Mouse (Mus musculus) liver, embryonic 12.5 days (tissue): Measurements from ENCODE around the gene Sec1. TPM values are rescaled to one million over a fixed set of nuclear protein-coding genes. Genes with fewer than 3 reads are reported as not detected.

Experiments
- ATAC-seq: fragments of 200-750 bp; cut with Nextera tagmentation; 2 replicates; pipeline ENCODE4 v1.8.0; 2017; ENCODE audit warnings: moderate number of reproducible peaks, mild to moderate bottlenecking, moderate library complexity
- H3K27ac ChIP-seq: fragments of 300-500 bp; sonication (generic); 2 replicates; pipeline ENCODE4 v1.5.1; 2016; ENCODE audit warnings: mild to moderate bottlenecking
- H3K27me3 ChIP-seq: fragments of 300-500 bp; sonication (generic); replicated peaks from 2 replicates; pipeline ENCODE4 v1.6.1; 2016; ENCODE audit warnings: mild to moderate bottlenecking, moderate library complexity
- H3K36me3 ChIP-seq: fragments of 300-500 bp; sonication (generic); 2 replicates; pipeline ENCODE4 v1.6.1; 2016; ENCODE audit warnings: mild to moderate bottlenecking, moderate library complexity
- H3K4me1 ChIP-seq: fragments of 300-500 bp; sonication (generic); 2 replicates; pipeline ENCODE4 v1.6.1; 2016
- H3K4me2 ChIP-seq: fragments of 300-500 bp; sonication (generic); 2 replicates; pipeline ENCODE4 v1.6.1; 2016; ENCODE audit warnings: mild to moderate bottlenecking, moderate library complexity
- H3K4me3 ChIP-seq: fragments of 300-500 bp; sonication (generic); 2 replicates; pipeline ENCODE4 v1.5.1; 2016; ENCODE audit warnings: mild to moderate bottlenecking, moderate library complexity
- H3K9ac ChIP-seq: fragments of 300-500 bp; sonication (generic); 2 replicates; pipeline ENCODE4 v1.6.1; 2016; ENCODE audit warnings: mild to moderate bottlenecking, moderate library complexity
- H3K9me3 ChIP-seq: fragments of 300-500 bp; sonication (generic); replicated peaks from 2 replicates; pipeline ENCODE4 v1.6.1; 2016; ENCODE audit warnings: mild to moderate bottlenecking, moderate library complexity
- WGBS: fragments of 180-500 bp; shearing (Covaris S2); methylation state at CpG from one replicate; pipeline ENCODE4 v1.1.7; 2016; ENCODE audit not compliant: insufficient replicate concordance; 5-methylcytosine and 5-hydroxymethylcytosine counted together
- polyA plus RNA-seq: library from polyadenylated mRNA; unstranded; fragments of >200 nt; fragmentation: Nextera tagmentation; extraction: Ambion mirVana; gene quantifications from 2 replicates; pipeline ENCODE4 v1.2.1, GENCODE M21; 2016

The Sec1 gene
- polyA plus RNA-seq = 0.11 and 0.18 TPM in 2 replicates

GRCm38 (mm10) chr7:45693921-45694591, at the start of gene Sec1:
Gene Sec1, minus strand, starts transcription at chr7:45694402.
- Histone ChIP-seq H3K4me3 (no peak within 1 kb of the TSS), H3K36me3 (no peaks in the 10 kb centered on the region), H3K9me3 (no peaks in the 10 kb centered on the region), H3K27ac (no peak within 1 kb of the TSS), H3K4me1 (0 out of 2 replicates have a peak, but pooled peaks cover 4% of the 10 kb centered on the region), H3K27me3 (peaks cover 14% of the 10 kb centered on the region), H3K9ac (no peak within 1 kb of the TSS), H3K4me2 (no peak within 1 kb of the TSS)
- no peak for ATAC-seq
- WGBS = 85% methylated on average over 50 of the region's 50 CpGs

DNA sequence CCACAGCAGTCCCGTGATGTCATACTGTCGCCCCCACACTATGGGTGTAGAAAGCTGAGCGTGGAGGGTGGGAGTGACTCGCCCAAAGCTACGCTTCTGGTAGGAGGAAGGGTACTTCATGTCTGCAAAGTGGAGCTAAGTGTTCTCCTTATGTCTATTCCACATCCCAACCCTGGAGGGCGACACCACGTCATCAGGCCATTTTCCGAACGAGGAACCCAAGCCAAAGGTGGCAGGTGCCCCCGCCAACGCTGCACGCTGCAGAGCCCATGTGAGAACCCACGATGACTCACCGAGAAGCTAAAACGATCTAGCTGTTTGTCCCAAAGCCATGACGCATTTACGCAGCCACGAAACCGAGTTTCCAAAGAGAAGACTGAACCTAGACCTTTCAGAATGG, 48.1 kb upstream of the Sec1 start:
- ATAC-seq = no peak
- 29% methylated on average over 19 of the region's 19 CpGs for WGBS
- Histone ChIP-seq H3K27me3 (peaks cover 31% of the 10 kb centered on the region), H3K4me3 (peak overlapping the region; percentile 22; the same call in 1 of the 2 replicates), H3K27ac (no peak overlapping the region), H3K36me3 (no peaks in the 10 kb centered on the region), H3K4me1 (peaks cover 17% of the 10 kb centered on the region), H3K4me2 (peak overlapping the region; percentile 52), H3K9me3 (0 out of 2 replicates have a peak, but pooled peaks cover 4% of the 10 kb centered on the region), H3K9ac (no peak overlapping the region)

- Histone ChIP-seq H3K36me3 (no peaks in the 10 kb centered on the region), H3K9ac (no peak overlapping the region), H3K4me2 (peak overlapping the region; percentile 52), H3K4me1 (peaks cover 17% of the 10 kb centered on the region), H3K27ac (no peak overlapping the region), H3K4me3 (peak overlapping the region; percentile 22; the same call in 1 of the 2 replicates), H3K27me3 (peaks cover 31% of the 10 kb centered on the region), H3K9me3 (0 out of 2 replicates have a peak, but pooled peaks cover 3% of the 10 kb centered on the region)
- 28% methylated on average over 11 of the region's 11 CpGs for whole genome bisulfite sequencing
- ATAC-seq = no peak; the same call in 1 of the 2 replicates
Measured at GRCm38 (mm10) chr7:45741777-45742176, 47.6 kb upstream of the Sec1 start.

DNA sequence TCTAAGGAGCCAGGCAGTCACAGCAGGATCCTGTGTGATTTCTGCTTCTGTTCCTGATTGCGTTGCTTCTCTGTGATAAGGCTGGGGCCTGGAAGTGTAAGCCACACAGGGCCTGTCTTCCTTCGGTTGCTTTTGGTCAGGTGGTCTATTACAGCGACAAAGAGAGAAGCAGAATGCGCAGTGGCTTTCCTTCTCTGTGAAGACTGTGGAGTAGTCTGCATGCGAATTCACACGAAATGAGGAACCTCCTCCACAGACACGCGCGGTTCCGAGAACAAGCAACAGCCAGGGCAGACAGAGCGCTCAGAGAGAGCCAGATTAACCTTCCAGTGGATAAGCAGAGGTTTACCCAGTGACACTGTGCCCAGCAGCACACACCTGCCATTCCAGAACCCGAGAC, 47.1 kb upstream of the Sec1 start:
- WGBS = 39% methylated on average over 12 of the region's 12 CpGs

DNA sequence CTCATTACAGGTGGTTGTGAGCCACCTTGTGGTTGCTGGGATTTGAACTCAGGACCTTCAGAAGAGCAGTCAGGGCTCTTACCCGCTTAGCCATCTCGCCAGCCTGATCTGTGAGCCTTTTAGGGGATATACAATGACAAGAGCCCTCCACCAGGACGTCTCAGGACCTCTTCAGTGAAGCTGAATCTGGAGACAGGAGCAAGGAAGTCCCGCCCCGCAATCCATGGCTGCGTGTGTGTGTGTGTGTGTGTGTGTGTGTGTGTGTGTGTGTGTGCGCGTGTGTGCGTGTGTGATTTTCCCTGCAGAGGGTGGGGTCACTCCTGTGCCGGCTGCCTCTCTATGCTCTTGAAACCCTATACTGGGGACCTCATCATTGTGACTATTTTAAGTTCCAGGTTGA, 45.6 kb upstream of the Sec1 start:
- Histone ChIP-seq H3K9ac (no peak overlapping the region), H3K9me3 (no peaks in the 10 kb centered on the region), H3K4me2 (no peak overlapping the region), H3K36me3 (no peaks in the 10 kb centered on the region), H3K27ac (no peak overlapping the region), H3K4me3 (no peak overlapping the region), H3K27me3 (peaks cover 26% of the 10 kb centered on the region; the same call in 1 of the 2 replicates), H3K4me1 (peaks cover 17% of the 10 kb centered on the region)
- no peak for ATAC-seq
- WGBS = 60% methylated on average over 10 of the region's 10 CpGs

More for the DNA sequence above, 47.1 kb upstream of the Sec1 start:
- H3K4me2 ChIP-seq = peak overlapping the region; percentile 52
- no peak overlapping the region; the same call in 1 of the 2 replicates for H3K4me3 ChIP-seq
- ATAC-seq = no peak
- no peak overlapping the region for H3K27ac ChIP-seq
- no peaks in the 10 kb centered on the region for H3K36me3 ChIP-seq
- peaks cover 31% of the 10 kb centered on the region for H3K27me3 ChIP-seq
- peaks cover 17% of the 10 kb centered on the region for H3K4me1 ChIP-seq
- H3K9me3 ChIP-seq = no peaks in the 10 kb centered on the region
- no peak overlapping the region for H3K9ac ChIP-seq

DNA sequence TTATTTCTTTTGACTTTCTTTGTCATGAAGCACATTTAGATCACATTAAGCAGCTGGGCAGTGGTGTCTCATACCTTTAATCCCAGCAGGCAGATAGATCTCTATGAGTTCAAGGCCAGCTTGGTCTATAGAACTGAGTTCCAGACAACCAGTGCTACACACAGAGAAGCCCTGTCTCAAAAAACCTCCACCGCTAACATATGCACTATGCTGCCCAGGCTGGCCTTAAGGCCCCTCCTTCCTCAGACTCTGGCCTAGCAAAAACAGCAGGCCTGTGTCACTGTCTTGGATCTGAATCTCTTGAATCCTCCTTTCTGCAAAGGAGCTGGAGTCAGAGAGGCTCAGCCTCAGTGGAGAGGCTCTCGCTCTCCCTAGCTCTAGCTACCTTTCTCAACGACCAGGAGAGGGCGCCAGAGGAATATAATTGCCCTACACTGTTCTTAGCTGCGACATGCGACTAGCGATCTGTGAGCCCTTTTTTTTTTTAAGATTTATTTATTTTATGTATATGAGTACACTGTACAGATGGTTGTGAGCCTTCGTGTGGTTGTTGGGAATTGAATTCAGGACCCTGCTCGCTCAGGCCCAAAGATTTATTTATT, 45.1 kb upstream of the Sec1 start:
- Histone ChIP-seq H3K27me3 (peaks cover 26% of the 10 kb centered on the region; the same call in 1 of the 2 replicates), H3K9me3 (no peaks in the 10 kb centered on the region), H3K27ac (no peak overlapping the region), H3K4me1 (peaks cover 17% of the 10 kb centered on the region), H3K4me2 (no peak overlapping the region), H3K9ac (no peak overlapping the region), H3K4me3 (no peak overlapping the region), H3K36me3 (no peaks in the 10 kb centered on the region)
- 6% methylated on average over 9 of the region's 9 CpGs for WGBS
- no peak for ATAC-seq

DNA sequence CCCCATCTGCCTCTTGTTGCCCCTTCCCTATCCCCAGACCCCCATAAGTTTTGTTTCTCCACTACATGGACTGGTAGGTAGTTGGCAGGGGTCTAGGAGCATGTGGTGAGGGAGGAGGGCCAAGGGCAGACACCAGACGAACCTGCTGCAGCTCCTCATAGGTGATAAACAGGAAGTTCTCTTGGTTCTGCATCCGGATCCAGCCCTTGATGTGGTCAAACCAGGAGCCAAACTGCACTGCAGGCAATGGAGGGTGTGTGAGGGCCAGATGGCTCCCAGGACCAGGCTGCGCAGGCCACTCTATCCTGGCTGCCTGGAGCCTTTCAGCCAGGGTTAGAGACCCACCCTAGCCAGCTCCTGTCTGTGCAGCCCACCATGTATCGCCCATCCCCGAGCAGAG, 39.3 kb upstream of the Sec1 start:
- no peak overlapping the region for H3K4me3 ChIP-seq
- 46% methylated on average over 5 of the region's 5 CpGs for WGBS
- H3K4me1 ChIP-seq = peaks cover 22% of the 10 kb centered on the region
- no peaks in the 10 kb centered on the region for H3K27me3 ChIP-seq
- no peak overlapping the region for H3K27ac ChIP-seq
- peaks cover 11% of the 10 kb centered on the region for H3K36me3 ChIP-seq
- ATAC-seq = no peak
- H3K4me2 ChIP-seq = no peak overlapping the region
- no peaks in the 10 kb centered on the region for H3K9me3 ChIP-seq
- H3K9ac ChIP-seq = no peak overlapping the region

DNA sequence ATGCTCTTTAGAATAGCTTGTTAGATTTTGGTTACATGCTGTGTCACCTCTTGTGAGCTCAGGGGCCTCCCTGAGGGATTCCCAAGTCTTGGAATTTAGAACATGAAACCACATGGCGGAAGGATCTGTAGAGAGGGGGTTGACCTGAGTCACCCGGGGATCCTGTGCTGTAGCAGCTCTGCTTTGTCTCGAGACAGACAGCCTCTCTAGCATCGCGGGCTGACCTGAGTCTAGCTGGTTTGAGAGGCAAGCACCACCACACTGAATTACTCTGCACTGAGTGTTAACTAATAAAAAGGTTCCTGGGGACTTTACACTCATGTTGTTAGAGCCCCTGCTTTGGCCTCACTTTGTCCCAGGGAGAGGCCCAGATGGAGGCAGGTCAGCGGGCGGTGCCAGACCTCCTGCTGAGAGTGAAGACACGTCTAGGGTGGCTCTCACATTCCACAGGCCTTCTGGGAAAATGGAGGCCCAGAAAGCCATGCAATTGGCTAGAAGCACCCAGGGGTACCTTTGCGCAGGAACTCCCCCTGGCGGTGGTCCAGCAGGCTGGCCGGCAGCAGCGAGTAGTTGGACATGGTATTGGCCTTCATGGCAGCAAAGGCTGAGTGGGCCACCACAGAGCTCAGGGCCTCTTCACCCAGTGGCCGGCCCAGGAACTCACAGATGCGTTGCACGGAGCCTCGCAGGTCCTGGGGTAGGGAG, 36.7 kb upstream of the Sec1 start:
- H3K27me3 ChIP-seq = no peaks in the 10 kb centered on the region
- H3K4me2 ChIP-seq = no peak overlapping the region
- no peak overlapping the region for H3K4me3 ChIP-seq
- peaks cover 22% of the 10 kb centered on the region for H3K4me1 ChIP-seq
- ATAC-seq = peak; percentile 31
- H3K9me3 ChIP-seq = no peaks in the 10 kb centered on the region
- peaks cover 35% of the 10 kb centered on the region for H3K36me3 ChIP-seq
- no peak overlapping the region for H3K9ac ChIP-seq
- 20% methylated on average over 16 of the region's 16 CpGs for WGBS
- no peak overlapping the region; the same call in 1 of the 2 replicates for H3K27ac ChIP-seq

GRCm38 (mm10) chr7:45727625-45728024, 33.4 kb upstream of the Sec1 start:
- no peak overlapping the region for H3K4me2 ChIP-seq
- H3K4me3 ChIP-seq = no peak overlapping the region
- no peak overlapping the region for H3K27ac ChIP-seq
- no peaks in the 10 kb centered on the region for H3K27me3 ChIP-seq
- H3K9me3 ChIP-seq = no peaks in the 10 kb centered on the region
- peaks cover 67% of the 10 kb centered on the region for H3K36me3 ChIP-seq
- no peak overlapping the region for H3K9ac ChIP-seq
- no peak for ATAC-seq
- peaks cover 22% of the 10 kb centered on the region for H3K4me1 ChIP-seq
- 68% methylated on average over 3 of the region's 3 CpGs for WGBS

DNA sequence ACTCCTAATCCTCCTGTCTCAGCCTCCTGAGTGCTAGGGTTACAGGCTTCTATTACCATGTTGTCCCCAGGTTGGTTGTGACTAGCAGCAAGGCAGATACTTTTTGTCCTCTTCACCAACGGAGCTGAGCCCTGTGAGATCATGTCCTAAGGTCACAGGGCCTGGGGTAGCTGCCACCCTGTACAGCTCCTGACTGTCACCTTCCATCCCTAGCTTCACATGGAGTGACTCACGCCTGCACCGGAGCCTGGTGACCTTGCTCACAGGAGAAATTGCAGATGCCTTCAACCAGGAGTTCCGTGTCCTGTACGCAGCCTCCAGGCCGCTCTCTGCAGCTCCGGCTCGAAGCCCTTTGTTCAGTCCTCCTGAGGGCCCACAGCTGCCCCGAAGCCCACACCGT, 32.2 kb upstream of the Sec1 start:
- Histone ChIP-seq H3K9me3 (no peaks in the 10 kb centered on the region), H3K4me2 (no peak overlapping the region), H3K4me3 (no peak overlapping the region), H3K36me3 (peaks cover 79% of the 10 kb centered on the region), H3K4me1 (peaks cover 22% of the 10 kb centered on the region), H3K27ac (no peak overlapping the region), H3K27me3 (no peaks in the 10 kb centered on the region), H3K9ac (no peak overlapping the region)
- no peak for ATAC-seq
- WGBS = 89% methylated on average over 10 of the region's 10 CpGs

DNA sequence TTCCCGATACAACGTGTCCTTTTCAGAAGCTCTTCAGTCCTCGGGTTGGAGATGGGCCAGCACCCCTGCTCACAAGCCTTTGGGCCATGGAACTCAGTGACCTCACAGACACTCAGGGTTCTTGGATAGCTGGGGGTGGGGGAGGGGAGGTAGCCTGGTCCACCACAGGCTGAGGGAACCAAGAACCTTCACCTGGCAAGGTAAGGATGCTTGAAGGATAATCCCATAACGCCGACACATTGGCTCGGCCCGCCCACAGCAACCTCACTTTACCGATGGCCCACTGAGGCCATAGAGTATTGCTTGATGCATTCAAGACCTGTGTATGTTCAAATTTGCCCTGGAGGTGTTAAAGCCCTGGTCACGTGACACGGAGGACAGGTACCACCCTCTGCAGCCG, 31.5 kb upstream of the Sec1 start, which contains the start of gene Spaca4:
TSS of gene Spaca4 (minus strand) at position 101 of the 400 bp plus-strand sequence.
- ATAC-seq = no peak
- no peak within 1 kb of the TSS for H3K4me2 ChIP-seq
- 82% methylated on average over 11 of the region's 11 CpGs for WGBS
- no peak within 1 kb of the TSS for H3K27ac ChIP-seq
- H3K4me3 ChIP-seq = no peak within 1 kb of the TSS
- H3K27me3 ChIP-seq = no peaks in the 10 kb centered on the region
- H3K36me3 ChIP-seq = peaks cover 86% of the 10 kb centered on the region
- peaks cover 22% of the 10 kb centered on the region for H3K4me1 ChIP-seq
- H3K9ac ChIP-seq = no peak within 1 kb of the TSS
- no peaks in the 10 kb centered on the region for H3K9me3 ChIP-seq

- H3K4me1 ChIP-seq = peaks cover 22% of the 10 kb centered on the region
- ATAC-seq = no peak
- no peak overlapping the region for H3K4me3 ChIP-seq
- peaks cover 92% of the 10 kb centered on the region for H3K36me3 ChIP-seq
- H3K27me3 ChIP-seq = no peaks in the 10 kb centered on the region
- no peak overlapping the region for H3K9ac ChIP-seq
- H3K27ac ChIP-seq = no peak overlapping the region
- no peak overlapping the region for H3K4me2 ChIP-seq
- no peaks in the 10 kb centered on the region for H3K9me3 ChIP-seq
- WGBS = 81% methylated on average over 9 of the region's 9 CpGs
Measured at GRCm38 (mm10) chr7:45725151-45725550, 30.9 kb upstream of the Sec1 start.
